Mouse (Mus musculus) liver, postnatal 0 days (tissue): ENCODE data around the gene Cabp4.

ENCODE experiments used
- CTCF ChIP-seq: sonication (generic); IDR thresholded peaks from 2 replicates; pipeline ENCODE4 v1.5.1; 2016; ENCODE audit warnings: antibody characterized with exemption, low read depth
- EP300 ChIP-seq: IDR thresholded peaks from 2 replicates; pipeline ENCODE4 v1.6.1; 2016; ENCODE audit warnings: antibody characterized with exemption, low read depth, mild to moderate bottlenecking

DNA sequence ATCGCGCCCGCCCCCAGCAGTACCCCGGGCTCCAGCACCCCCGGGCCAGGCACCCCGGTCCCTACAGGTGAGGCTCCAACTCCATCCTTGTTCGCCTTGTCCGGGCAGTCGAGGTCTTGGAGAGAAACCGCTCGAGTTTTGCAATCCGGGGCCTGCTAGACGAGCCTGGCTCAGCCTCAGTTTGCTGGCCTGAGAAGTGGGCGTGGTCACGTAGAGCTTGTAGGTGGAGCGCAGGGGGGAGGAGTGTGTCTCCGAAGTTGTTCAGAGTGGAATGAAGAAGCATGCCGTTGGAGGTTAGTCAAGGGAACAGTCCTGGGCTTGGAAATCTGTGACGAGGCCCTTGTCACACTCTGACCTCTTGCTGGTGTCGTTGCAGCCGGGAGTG, 46.4 kb downstream of the Cabp4 start:
- TF ChIP-seq CTCF (no peak), EP300 (no peak)
